Mouse (Mus musculus) heart, embryonic 11.5 days (tissue): Measurements from ENCODE around the gene G6pc3. TPM values are rescaled to one million over a fixed set of nuclear protein-coding genes. Genes with fewer than 3 reads are reported as not detected.

ENCODE experiments used
- ATAC-seq: fragments of 200-750 bp; cut with Nextera tagmentation; replicated peaks from 2 replicates; pipeline ENCODE4 v1.8.0; 2017; ENCODE audit warnings: moderate library complexity; ENCODE audit not compliant: insufficient number of reproducible peaks, low FRiP score, low TSS enrichment
- H3K27ac ChIP-seq: fragments of 300-500 bp; sonication (generic); 2 replicates; pipeline ENCODE4 v1.5.1; 2014; ENCODE audit warnings: mild to moderate bottlenecking, low read depth, low read length
- H3K27me3 ChIP-seq: fragments of 300-500 bp; sonication (generic); 2 replicates; pipeline ENCODE4 v1.6.1; 2014; ENCODE audit warnings: mild to moderate bottlenecking, low read length, mixed read lengths; ENCODE audit not compliant: control insufficient read depth, insufficient read depth
- H3K36me3 ChIP-seq: fragments of 300-500 bp; sonication (generic); 2 replicates; pipeline ENCODE4 v1.6.1; 2014; ENCODE audit warnings: mild to moderate bottlenecking, low read length, moderate library complexity, mixed read lengths; ENCODE audit not compliant: control insufficient read depth, insufficient read depth
- H3K4me1 ChIP-seq: fragments of 300-500 bp; sonication (generic); 2 replicates; pipeline ENCODE4 v1.6.1; 2014; ENCODE audit warnings: low read length; ENCODE audit not compliant: control insufficient read depth, insufficient read depth
- H3K4me2 ChIP-seq: fragments of 300-500 bp; sonication (generic); 2 replicates; pipeline ENCODE4 v1.6.1; 2014; ENCODE audit warnings: mild to moderate bottlenecking, moderate library complexity
- H3K4me3 ChIP-seq: fragments of 300-500 bp; sonication (generic); 2 replicates; pipeline ENCODE4 v1.5.1; 2014; ENCODE audit warnings: low read depth, low read length
- H3K9ac ChIP-seq: fragments of 300-500 bp; sonication (generic); 2 replicates; pipeline ENCODE4 v1.6.1; 2014; ENCODE audit warnings: mild to moderate bottlenecking, low read depth, low read length, moderate library complexity
- H3K9me3 ChIP-seq: fragments of 300-500 bp; sonication (generic); replicated peaks from 2 replicates; pipeline ENCODE4 v1.6.1; 2016; ENCODE audit warnings: low read length; ENCODE audit not compliant: control insufficient read depth
- WGBS: fragments of 180-500 bp; shearing (Covaris S2); extraction: QIAGEN DNeasy Blood & Tissue Kit; methylation state at CpG from one replicate; pipeline ENCODE4 v1.1.7; 2014; ENCODE audit not compliant: insufficient replicate concordance; 5-methylcytosine and 5-hydroxymethylcytosine counted together
- polyA plus RNA-seq: library from polyadenylated mRNA; unstranded; fragments of >200 nt; fragmentation: Nextera tagmentation; extraction: Ambion mirVana; gene quantifications from 2 replicates; pipeline ENCODE4 v1.2.1, GENCODE M21; 2014

Gene G6pc3
- 27.9 and 28.7 TPM in 2 replicates for polyA plus RNA-seq

DNA sequence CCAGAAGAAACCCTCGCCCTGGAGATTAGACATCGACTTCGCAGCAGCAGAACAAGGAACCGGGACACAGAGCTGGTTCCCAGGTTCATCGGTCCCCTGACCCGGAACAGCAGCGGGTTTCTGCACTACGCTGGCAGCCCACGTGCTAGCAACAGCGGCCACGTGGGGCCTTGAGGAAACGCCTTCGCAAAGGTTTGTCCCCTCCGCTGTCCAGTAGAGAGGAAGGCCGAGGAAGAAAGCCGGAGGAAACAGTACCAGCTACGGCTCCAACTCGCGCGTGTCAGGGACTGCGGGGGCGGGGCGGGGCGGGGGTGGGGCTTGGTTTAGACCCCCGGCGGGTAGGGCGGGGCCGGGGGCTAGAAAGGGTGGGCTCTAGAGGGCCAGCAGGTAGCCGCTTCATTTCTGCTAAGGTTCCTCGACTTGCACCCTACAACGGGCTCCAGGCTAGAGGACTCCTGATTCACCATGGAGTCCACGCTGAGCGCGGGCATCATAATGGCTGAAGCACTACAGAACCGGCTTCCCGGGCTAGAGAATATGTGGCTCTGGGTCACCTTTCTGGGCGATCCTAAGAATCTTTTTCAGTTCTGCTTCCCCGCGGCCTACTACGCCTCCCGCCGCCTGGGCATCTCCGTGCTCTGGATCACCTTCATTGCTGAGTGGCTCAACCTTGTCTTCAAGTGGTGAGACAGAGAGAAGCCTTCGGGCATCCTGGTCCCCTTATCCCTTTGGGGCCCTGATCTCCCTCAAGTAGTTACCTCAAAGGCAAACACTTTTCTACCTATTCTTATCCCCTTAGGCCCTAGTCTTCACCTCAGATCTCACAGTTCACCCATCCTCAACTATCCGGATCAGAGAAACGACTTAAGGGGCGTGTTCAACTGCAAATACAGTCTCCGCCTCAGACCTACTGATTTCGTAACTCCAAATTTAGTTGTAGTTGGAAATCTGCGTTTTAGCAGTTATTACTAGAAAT, at the start of gene G6pc3:
TSS of gene G6pc3 (plus strand) at position 160 of the 976 bp plus-strand sequence.
- H3K27me3 ChIP-seq = no peaks in the 10 kb centered on the region
- H3K9me3 ChIP-seq = no peaks in the 10 kb centered on the region
- 3% methylated on average over 50 of the region's 50 CpGs for WGBS
- peak within 1 kb of the TSS; percentile 72 for H3K9ac ChIP-seq
- peak within 1 kb of the TSS; percentile 69; the same call in 1 of the 2 replicates for H3K27ac ChIP-seq
- H3K36me3 ChIP-seq = peaks cover 5% of the 10 kb centered on the region; the same call in 1 of the 2 replicates
- peak; percentile 80 for ATAC-seq
- peak within 1 kb of the TSS; percentile 61 for H3K4me3 ChIP-seq
- H3K4me1 ChIP-seq = peaks cover 11% of the 10 kb centered on the region
- H3K4me2 ChIP-seq = peak within 1 kb of the TSS; percentile 76

GRCm38 (mm10) chr11:102140508-102140907, 48.9 kb upstream of the G6pc3 start:
- no peak for ATAC-seq
- H3K4me2 ChIP-seq = no peak overlapping the region
- no peak overlapping the region for H3K4me3 ChIP-seq
- H3K9me3 ChIP-seq = no peaks in the 10 kb centered on the region
- peaks cover 5% of the 10 kb centered on the region; the same call in 1 of the 2 replicates for H3K4me1 ChIP-seq
- no peak overlapping the region for H3K27ac ChIP-seq
- 4% methylated on average over 5 of the region's 5 CpGs for WGBS
- H3K27me3 ChIP-seq = peaks cover 33% of the 10 kb centered on the region
- no peaks in the 10 kb centered on the region for H3K36me3 ChIP-seq
- no peak overlapping the region for H3K9ac ChIP-seq

- Histone ChIP-seq H3K27me3 (peaks cover 51% of the 10 kb centered on the region), H3K27ac (no peak overlapping the region), H3K4me2 (no peak overlapping the region), H3K4me3 (no peak overlapping the region), H3K9ac (no peak overlapping the region), H3K36me3 (no peaks in the 10 kb centered on the region), H3K9me3 (no peaks in the 10 kb centered on the region), H3K4me1 (peaks cover 18% of the 10 kb centered on the region)
- ATAC-seq = no peak
- 67% methylated on average over 7 of the region's 7 CpGs for WGBS
Observed at GRCm38 (mm10) chr11:102142355-102142754, 47.1 kb upstream of the G6pc3 start.

GRCm38 (mm10) chr11:102144957-102145470, 44.4 kb upstream of the G6pc3 start:
- H3K36me3 ChIP-seq = no peaks in the 10 kb centered on the region
- peaks cover 22% of the 10 kb centered on the region for H3K4me1 ChIP-seq
- 0 out of 2 replicates have a peak, but pooled peaks have one; percentile 20 for ATAC-seq
- no peaks in the 10 kb centered on the region for H3K9me3 ChIP-seq
- 22% methylated on average over 13 of the region's 13 CpGs for WGBS
- no peak overlapping the region for H3K9ac ChIP-seq
- H3K4me3 ChIP-seq = peak overlapping the region; percentile 43
- H3K4me2 ChIP-seq = peak overlapping the region; percentile 61
- no peak overlapping the region for H3K27ac ChIP-seq
- peaks cover 65% of the 10 kb centered on the region for H3K27me3 ChIP-seq

GRCm38 (mm10) chr11:102145471-102146001, 43.9 kb upstream of the G6pc3 start, which contains the start of gene Nags:
Gene Nags (plus strand): TSS chr11:102145513.
- H3K27me3 ChIP-seq = peaks cover 65% of the 10 kb centered on the region
- peak within 1 kb of the TSS; percentile 43 for H3K4me3 ChIP-seq
- no peaks in the 10 kb centered on the region for H3K9me3 ChIP-seq
- no peak within 1 kb of the TSS for H3K27ac ChIP-seq
- H3K36me3 ChIP-seq = no peaks in the 10 kb centered on the region
- ATAC-seq = no peak
- peaks cover 22% of the 10 kb centered on the region for H3K4me1 ChIP-seq
- peak within 1 kb of the TSS; percentile 3; the same call in 1 of the 2 replicates for H3K9ac ChIP-seq
- H3K4me2 ChIP-seq = peak within 1 kb of the TSS; percentile 61
- WGBS = 2% methylated on average over 50 of the region's 50 CpGs

DNA sequence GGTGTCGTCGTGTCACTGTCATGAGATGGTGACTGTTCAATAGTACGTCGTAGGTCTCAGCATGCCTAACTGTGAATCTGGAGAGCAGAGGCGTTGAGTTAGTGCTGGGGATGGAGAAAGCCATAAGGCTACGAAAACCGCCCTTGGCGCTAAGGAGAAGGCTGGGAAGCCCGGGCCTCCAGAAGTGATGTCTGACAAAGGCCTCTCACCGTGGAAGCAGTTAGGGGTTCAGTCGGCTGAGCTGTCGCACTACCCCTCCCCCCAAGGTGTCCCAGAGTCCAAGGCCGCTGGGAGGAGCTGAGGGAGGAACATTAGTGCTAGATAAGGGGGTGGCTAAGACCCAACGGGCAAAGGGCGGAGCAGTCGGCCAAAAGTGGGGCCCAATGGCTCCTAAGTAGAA, 43.4 kb upstream of the G6pc3 start:
- Histone ChIP-seq H3K9me3 (no peaks in the 10 kb centered on the region), H3K27me3 (peaks cover 65% of the 10 kb centered on the region), H3K27ac (no peak overlapping the region), H3K4me1 (peaks cover 22% of the 10 kb centered on the region), H3K4me2 (peak overlapping the region; percentile 61), H3K36me3 (no peaks in the 10 kb centered on the region), H3K9ac (0 out of 2 replicates have a peak overlapping the region, but pooled peaks have one; percentile 3), H3K4me3 (peak overlapping the region; percentile 43)
- ATAC-seq = no peak
- WGBS = 4% methylated on average over 16 of the region's 16 CpGs

GRCm38 (mm10) chr11:102146531-102146930, 42.9 kb upstream of the G6pc3 start:
- ATAC-seq = no peak
- Histone ChIP-seq H3K4me2 (peak overlapping the region; percentile 61), H3K4me1 (peaks cover 22% of the 10 kb centered on the region), H3K27ac (no peak overlapping the region), H3K36me3 (no peaks in the 10 kb centered on the region), H3K27me3 (peaks cover 65% of the 10 kb centered on the region), H3K4me3 (peak overlapping the region; percentile 43), H3K9ac (no peak overlapping the region; the same call in 1 of the 2 replicates), H3K9me3 (no peaks in the 10 kb centered on the region)
- WGBS = 11% methylated on average over 17 of the region's 17 CpGs

GRCm38 (mm10) chr11:102147213-102147989, 42.0 kb upstream of the G6pc3 start:
- H3K9ac ChIP-seq = no peak overlapping the region; the same call in 1 of the 2 replicates
- WGBS = 12% methylated on average over 34 of the region's 34 CpGs
- H3K27me3 ChIP-seq = peaks cover 64% of the 10 kb centered on the region
- no peak overlapping the region for H3K27ac ChIP-seq
- H3K4me2 ChIP-seq = peak overlapping the region; percentile 61
- no peaks in the 10 kb centered on the region for H3K9me3 ChIP-seq
- H3K4me3 ChIP-seq = peak overlapping the region; percentile 43
- no peak for ATAC-seq
- H3K4me1 ChIP-seq = peaks cover 22% of the 10 kb centered on the region
- H3K36me3 ChIP-seq = no peaks in the 10 kb centered on the region
